Mouse (Mus musculus): ENCODE measurements around the gene Maob. TPM values are rescaled to one million over a fixed set of nuclear protein-coding genes. Genes with fewer than 3 reads are reported as not detected.

Maob gene
- 0.97 and 1.2 TPM in 2 replicates for polyA plus RNA-seq (2012; rRNA removed)

- Histone ChIP-seq H3K4me1 (ENCODE audit: control insufficient read depth, insufficient read depth, low read length) (peaks cover 2% of the 10 kb centered on the region; the same call in 1 of the 2 replicates), H3K27me3 (ENCODE audit: control insufficient read depth, insufficient read depth, low read length) (no peaks in the 10 kb centered on the region), H3K4me3 (ENCODE audit: control insufficient read depth, low read depth, low read length) (peak within 1 kb of the TSS; percentile 50), H3K27ac (ENCODE audit: control insufficient read depth, insufficient read depth, low read depth, low read length) (no peak within 1 kb of the TSS), H3K36me3 (ENCODE audit: control insufficient read depth, insufficient read depth, low read length) (no peaks in the 10 kb centered on the region)
- no peak for TF ChIP-seq CTCF (IDR thresholded peaks at IDR 0.05; ENCODE audit: control insufficient read depth, insufficient read depth, insufficient replicate concordance, low read depth, low read length)
- no peak for TF ChIP-seq POLR2A (IDR thresholded peaks at IDR 0.05; ENCODE audit: control insufficient read depth, low read depth, low read length)
These were observed at the start of gene Maob for GRCm38 (mm10) chrX:16817261-16817769. Maob (minus strand) TSS chrX:16817366.

DNA sequence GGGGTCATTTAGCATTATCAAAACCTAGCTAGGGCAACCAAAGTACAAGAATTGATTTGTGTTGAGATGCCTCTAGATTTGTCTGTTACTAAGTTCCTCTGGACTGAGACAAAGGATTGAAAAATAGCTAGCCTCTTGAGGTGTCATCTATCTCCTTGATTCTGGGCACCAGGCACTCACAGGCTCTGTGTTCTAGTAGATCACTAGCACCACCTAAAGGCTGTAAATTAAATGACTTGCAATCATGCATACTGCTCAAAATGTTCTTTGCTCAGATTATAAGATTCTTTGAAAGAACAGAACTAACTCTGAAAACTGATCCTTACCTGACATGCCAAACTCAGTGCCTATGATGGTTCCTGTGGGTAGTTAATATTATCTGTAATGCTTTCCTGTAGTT, 43.1 kb upstream of the Maob start:
- no peak overlapping the region for H3K27ac ChIP-seq (ENCODE audit: control insufficient read depth, insufficient read depth, low read depth, low read length)
- H3K36me3 ChIP-seq (ENCODE audit: control insufficient read depth, insufficient read depth, low read length): no peaks in the 10 kb centered on the region
- no peaks in the 10 kb centered on the region for H3K4me1 ChIP-seq (ENCODE audit: control insufficient read depth, insufficient read depth, low read length)
- no peak overlapping the region for H3K4me3 ChIP-seq (ENCODE audit: control insufficient read depth, low read depth, low read length)
- no peaks in the 10 kb centered on the region for H3K27me3 ChIP-seq (ENCODE audit: control insufficient read depth, insufficient read depth, low read length)
- TF ChIP-seq POLR2A (IDR thresholded peaks at IDR 0.05; ENCODE audit: control insufficient read depth, low read depth, low read length) (no peak), CTCF (IDR thresholded peaks at IDR 0.05; ENCODE audit: control insufficient read depth, insufficient read depth, insufficient replicate concordance, low read depth, low read length) (no peak)

DNA sequence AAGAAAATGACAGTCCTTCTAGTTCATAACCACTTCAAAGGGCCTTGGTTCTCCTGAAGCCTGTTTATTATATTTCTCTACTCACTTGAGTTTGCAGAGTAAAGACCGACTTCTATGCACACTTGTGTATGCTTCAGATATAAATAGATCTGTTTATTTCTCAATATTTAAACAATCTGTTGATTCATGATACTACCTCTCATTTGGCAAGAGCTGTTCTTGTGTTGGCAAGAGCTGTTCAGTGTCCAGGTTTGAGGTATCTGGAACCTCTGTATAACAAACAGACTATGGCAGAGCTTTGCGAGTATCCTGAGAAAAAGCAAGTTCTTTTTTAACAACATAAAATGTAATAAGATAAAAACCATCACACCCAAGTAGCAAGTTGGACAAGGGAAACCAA, 28.9 kb upstream of the Maob start:
- Histone ChIP-seq H3K27me3 (ENCODE audit: control insufficient read depth, insufficient read depth, low read length) (no peaks in the 10 kb centered on the region), H3K4me1 (ENCODE audit: control insufficient read depth, insufficient read depth, low read length) (no peaks in the 10 kb centered on the region), H3K27ac (ENCODE audit: control insufficient read depth, insufficient read depth, low read depth, low read length) (no peak overlapping the region), H3K4me3 (ENCODE audit: control insufficient read depth, low read depth, low read length) (no peak overlapping the region), H3K36me3 (ENCODE audit: control insufficient read depth, insufficient read depth, low read length) (no peaks in the 10 kb centered on the region)
- TF ChIP-seq POLR2A (IDR thresholded peaks at IDR 0.05; ENCODE audit: control insufficient read depth, low read depth, low read length): no peak
- no peak for TF ChIP-seq CTCF (IDR thresholded peaks at IDR 0.05; ENCODE audit: control insufficient read depth, insufficient read depth, insufficient replicate concordance, low read depth, low read length)

- no peak overlapping the region for H3K4me3 ChIP-seq (ENCODE audit: control insufficient read depth, low read depth, low read length)
- no peak for TF ChIP-seq POLR2A (IDR thresholded peaks at IDR 0.05; ENCODE audit: control insufficient read depth, low read depth, low read length)
- no peak for TF ChIP-seq CTCF (IDR thresholded peaks at IDR 0.05; ENCODE audit: control insufficient read depth, insufficient read depth, insufficient replicate concordance, low read depth, low read length)
These were observed 24.3 kb upstream of the Maob start for GRCm38 (mm10) chrX:16841443-16841842.

GRCm38 (mm10) chrX:16837293-16837692, 20.1 kb upstream of the Maob start:
- no peaks in the 10 kb centered on the region for H3K4me1 ChIP-seq (ENCODE audit: control insufficient read depth, insufficient read depth, low read length)
- no peaks in the 10 kb centered on the region for H3K36me3 ChIP-seq (ENCODE audit: control insufficient read depth, insufficient read depth, low read length)
- no peak overlapping the region for H3K27ac ChIP-seq (ENCODE audit: control insufficient read depth, insufficient read depth, low read depth, low read length)
- no peak overlapping the region for H3K4me3 ChIP-seq (ENCODE audit: control insufficient read depth, low read depth, low read length)
- TF ChIP-seq CTCF (IDR thresholded peaks at IDR 0.05; ENCODE audit: control insufficient read depth, insufficient read depth, insufficient replicate concordance, low read depth, low read length) (no peak), POLR2A (IDR thresholded peaks at IDR 0.05; ENCODE audit: control insufficient read depth, low read depth, low read length) (no peak)
- no peaks in the 10 kb centered on the region for H3K27me3 ChIP-seq (ENCODE audit: control insufficient read depth, insufficient read depth, low read length)

More at GRCm38 (mm10) chrX:16841443-16841842, 24.3 kb upstream of the Maob start:
- no peaks in the 10 kb centered on the region for H3K36me3 ChIP-seq (ENCODE audit: control insufficient read depth, insufficient read depth, low read length)
- no peaks in the 10 kb centered on the region for H3K4me1 ChIP-seq (ENCODE audit: control insufficient read depth, insufficient read depth, low read length)
- no peak overlapping the region for H3K27ac ChIP-seq (ENCODE audit: control insufficient read depth, insufficient read depth, low read depth, low read length)
- no peaks in the 10 kb centered on the region for H3K27me3 ChIP-seq (ENCODE audit: control insufficient read depth, insufficient read depth, low read length)

DNA sequence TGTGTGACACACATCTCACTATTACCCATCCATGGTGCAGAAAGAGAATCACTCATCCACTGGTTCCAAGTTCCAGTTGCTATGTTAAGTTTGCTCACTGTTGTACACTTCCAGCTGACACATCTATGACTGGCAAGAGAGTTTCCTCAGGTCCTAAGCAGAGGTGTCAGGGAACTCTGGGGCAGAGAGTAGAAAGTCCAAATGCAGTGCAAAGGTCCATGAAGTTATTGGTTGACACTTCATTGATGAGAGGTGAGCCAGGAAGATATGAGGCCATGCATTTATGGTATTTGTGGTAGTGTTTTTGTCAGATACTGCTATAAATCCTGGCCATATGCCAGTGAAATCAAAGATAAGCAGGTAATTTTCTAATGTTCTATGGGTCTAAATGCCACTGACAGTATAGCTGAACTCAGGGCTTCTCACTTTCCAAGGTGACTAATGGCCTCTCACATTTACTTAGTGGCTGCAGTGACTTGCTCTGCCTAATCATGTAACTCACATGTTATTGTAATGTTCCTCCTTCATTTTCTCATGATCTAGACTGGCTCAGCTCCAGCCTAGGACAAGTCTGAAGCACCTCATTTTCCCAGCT, 19.4 kb upstream of the Maob start:
- Histone ChIP-seq H3K27me3 (ENCODE audit: control insufficient read depth, insufficient read depth, low read length) (no peaks in the 10 kb centered on the region), H3K4me3 (ENCODE audit: control insufficient read depth, low read depth, low read length) (no peak overlapping the region), H3K27ac (ENCODE audit: control insufficient read depth, insufficient read depth, low read depth, low read length) (no peak overlapping the region), H3K36me3 (ENCODE audit: control insufficient read depth, insufficient read depth, low read length) (no peaks in the 10 kb centered on the region), H3K4me1 (ENCODE audit: control insufficient read depth, insufficient read depth, low read length) (no peaks in the 10 kb centered on the region)
- no peak for TF ChIP-seq CTCF (IDR thresholded peaks at IDR 0.05; ENCODE audit: control insufficient read depth, insufficient read depth, insufficient replicate concordance, low read depth, low read length)
- TF ChIP-seq POLR2A (IDR thresholded peaks at IDR 0.05; ENCODE audit: control insufficient read depth, low read depth, low read length): no peak

DNA sequence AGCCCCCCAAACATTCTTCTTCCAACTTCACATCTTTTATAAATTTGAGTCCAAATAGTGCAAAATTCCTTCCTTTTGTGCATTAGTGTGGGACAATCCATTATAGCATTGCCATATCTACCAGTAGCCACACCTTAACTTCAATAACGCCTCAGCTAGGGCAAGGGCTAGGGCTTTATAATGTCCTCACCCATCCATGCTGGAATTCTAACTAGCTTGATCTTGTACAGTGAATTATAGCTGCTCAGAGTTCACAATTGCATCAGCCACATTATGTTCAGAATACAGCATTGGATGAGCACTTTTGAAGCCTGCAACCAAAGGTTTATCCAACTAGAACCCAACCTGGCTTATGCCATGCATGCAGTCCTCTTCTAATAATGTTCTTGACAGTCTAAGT, 8.9 kb upstream of the Maob start:
- Histone ChIP-seq H3K27me3 (ENCODE audit: control insufficient read depth, insufficient read depth, low read length) (no peaks in the 10 kb centered on the region), H3K4me1 (ENCODE audit: control insufficient read depth, insufficient read depth, low read length) (no peaks in the 10 kb centered on the region), H3K4me3 (ENCODE audit: control insufficient read depth, low read depth, low read length) (no peak overlapping the region), H3K36me3 (ENCODE audit: control insufficient read depth, insufficient read depth, low read length) (no peaks in the 10 kb centered on the region), H3K27ac (ENCODE audit: control insufficient read depth, insufficient read depth, low read depth, low read length) (no peak overlapping the region)
- TF ChIP-seq CTCF (IDR thresholded peaks at IDR 0.05; ENCODE audit: control insufficient read depth, insufficient read depth, insufficient replicate concordance, low read depth, low read length) (no peak), POLR2A (IDR thresholded peaks at IDR 0.05; ENCODE audit: control insufficient read depth, low read depth, low read length) (no peak)
